Mouse (Mus musculus) layer of hippocampus, adult 8-10 months (tissue): ENCODE measurements around the gene Efl1. TPM values are rescaled to one million over a fixed set of nuclear protein-coding genes. Genes with fewer than 3 reads are reported as not detected.
A peak's percentile ranks its signal among the peaks of the same experiment; 100 is the strongest.
"Not testable (repeated sequence)": the region's sequence is repeated elsewhere in the genome, so short reads cannot be mapped to it uniquely, and the experiment has no call there.

Experiments
- DNase-seq, 2 experiments: peaks; one replicate each; pipeline ENCODE4 v3.0.0; 2022; ENCODE audit warnings: low spot score in 2 of 2
- total RNA-seq, 4 experiments: library from RNA; stranded (reverse); gene quantifications; 2 replicates each; pipeline ENCODE4 v1.2.4; 2022

Efl1 gene
- total RNA-seq, 4 experiments from 2014 or later = 18.1 to 25.6 (median 19.1) TPM

DNA sequence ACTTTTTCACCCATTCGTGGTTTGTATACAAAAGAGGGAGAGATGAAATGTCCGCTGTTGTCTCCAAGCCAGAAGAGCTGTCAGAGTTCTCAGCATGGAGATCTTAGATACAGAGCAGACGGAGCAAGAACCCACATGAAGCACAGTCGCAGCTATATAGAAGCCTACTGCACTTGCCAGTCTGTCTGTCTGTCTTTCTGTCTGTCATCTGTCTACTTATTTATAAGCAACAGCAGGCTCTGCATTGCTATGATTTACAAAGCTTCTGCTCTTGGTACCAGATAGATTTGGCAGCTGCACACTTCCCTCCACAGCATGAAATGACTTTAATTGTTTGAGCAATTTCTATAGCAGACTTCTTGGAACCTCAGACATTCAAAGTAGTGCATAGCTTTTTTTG lies 110.1 kb downstream of the Efl1 start:
- no peak for DNase-seq

- DNase-seq = no peak
Measured at GRCm38 (mm10) chr7:82759091-82759490, 110.7 kb downstream of the Efl1 start.

- no peak for DNase-seq
Measured at GRCm38 (mm10) chr7:82764951-82765350, 116.5 kb downstream of the Efl1 start.

DNA sequence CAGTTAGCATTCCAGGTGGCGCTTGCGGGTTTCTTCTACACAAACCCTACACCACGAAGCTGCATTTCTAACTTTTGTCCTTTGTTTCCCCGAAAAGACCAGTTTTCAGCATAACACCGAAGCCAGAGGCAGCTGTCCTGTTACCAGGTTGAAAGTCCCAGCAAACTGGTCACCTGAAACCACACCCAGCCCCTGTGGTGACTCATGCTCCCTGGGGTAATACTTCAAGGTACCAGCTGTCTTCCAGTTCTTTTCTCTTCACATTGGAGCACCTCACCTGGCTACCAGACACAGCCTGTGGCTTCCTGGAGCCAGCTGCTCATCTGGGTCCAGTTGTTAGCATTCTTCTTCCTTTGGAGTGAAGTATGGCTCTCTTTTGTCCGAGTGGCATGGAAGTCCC lies 118.2 kb downstream of the Efl1 start:
- no peak for DNase-seq

GRCm38 (mm10) chr7:82770207-82770606 lies 121.8 kb downstream of the Efl1 start:
- no peak for DNase-seq

DNA sequence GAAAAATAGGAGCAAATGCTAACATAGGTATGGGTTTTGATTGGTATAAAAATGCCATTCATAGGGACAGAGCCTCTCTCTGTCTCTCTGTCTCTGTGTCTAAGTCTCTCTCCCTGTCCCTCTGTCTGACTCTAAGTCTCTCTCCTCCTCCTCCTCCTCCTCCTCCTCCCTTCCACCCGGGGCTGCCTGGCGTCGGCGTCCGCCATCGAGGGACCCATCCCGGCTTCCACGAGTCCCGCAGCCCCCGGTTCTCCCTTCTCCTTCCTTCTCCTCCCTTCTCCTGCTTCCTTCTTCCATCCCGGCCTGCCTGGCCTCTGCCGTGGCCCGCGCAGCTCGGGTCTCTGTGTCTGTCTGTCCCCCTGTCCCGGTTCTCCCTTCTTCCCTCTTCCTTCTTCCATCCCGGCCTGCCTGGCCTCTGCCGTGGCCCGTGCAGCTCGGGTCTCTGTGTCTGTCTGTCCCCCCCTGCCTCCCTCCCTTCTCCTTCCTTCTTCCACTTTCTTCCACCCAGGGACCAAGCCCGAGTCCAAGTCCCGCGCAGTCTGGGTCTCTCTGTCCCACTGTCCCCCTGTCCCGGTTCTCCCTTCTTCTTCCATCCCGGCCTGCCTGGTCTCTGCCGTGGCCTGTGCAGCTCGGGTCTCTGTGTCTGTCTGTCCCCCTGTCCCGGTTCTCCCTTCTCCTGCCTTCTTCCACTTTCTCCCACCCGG lies 122.7 kb downstream of the Efl1 start:
- DNase-seq = not testable (repeated sequence)

DNA sequence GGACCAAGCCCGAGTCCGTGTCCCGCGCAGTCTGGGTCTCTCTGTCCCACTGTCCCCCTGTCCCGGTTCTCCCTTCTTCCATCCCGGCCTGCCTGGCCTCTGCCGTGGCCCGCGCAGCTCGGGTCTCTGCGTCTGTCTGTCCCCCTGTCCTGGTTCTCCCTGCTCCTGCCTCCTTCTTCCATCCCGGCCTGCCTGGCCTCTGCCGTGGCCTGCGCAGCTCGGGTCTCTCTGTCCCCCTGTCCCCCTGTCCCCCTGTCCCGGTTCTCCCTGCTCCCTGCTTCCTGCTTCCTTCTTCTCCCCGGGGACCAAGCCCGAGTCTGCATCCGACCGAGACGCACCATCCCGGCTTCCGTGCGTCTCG lies 123.2 kb downstream of the Efl1 start:
- not testable (repeated sequence) for DNase-seq

DNA sequence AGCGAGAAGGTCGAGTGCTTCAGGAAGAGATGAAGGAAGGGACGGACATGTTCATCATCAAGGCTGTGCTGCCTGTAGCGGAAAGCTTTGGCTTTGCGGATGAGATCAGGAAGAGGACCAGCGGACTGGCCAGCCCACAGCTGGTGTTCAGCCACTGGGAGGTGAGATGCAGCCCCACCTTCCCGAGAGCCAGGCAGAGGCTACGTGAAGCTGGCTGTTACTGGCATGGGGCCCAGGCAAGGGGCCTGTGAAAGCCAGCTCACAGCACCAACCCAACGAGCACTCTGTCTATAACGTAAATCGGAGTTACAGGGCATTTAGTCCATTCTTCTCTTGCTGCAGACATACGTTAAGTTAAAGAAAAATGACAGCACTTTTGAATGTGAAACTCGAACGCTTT lies 124.1 kb downstream of the Efl1 start:
- DNase-seq = no peak

- no peak for DNase-seq
Measured at GRCm38 (mm10) chr7:82773150-82773549, 124.7 kb downstream of the Efl1 start.

DNA sequence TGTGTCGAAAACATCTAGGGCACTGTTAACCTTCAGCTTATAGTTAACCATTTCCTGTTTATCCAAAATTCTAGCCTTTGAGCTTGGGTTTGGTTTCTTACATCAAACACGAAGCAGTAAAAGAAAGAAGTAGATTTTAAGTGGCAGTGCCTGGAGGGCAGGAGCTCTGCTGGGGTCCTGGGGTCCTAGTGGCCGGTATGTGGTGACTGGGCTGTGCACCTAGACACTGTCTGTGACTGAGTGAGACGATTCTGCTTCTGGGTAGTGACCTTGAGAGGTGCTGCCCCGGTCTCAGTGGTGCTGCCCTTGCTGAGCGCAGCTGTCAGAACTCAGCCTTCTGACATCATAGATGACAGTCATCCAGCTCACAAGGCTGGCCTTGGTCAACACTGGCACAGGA lies 125.5 kb downstream of the Efl1 start:
- no peak for DNase-seq

- no peak for DNase-seq
Measured at GRCm38 (mm10) chr7:82775090-82775489, 126.7 kb downstream of the Efl1 start.

GRCm38 (mm10) chr7:82783071-82783470 lies 134.7 kb downstream of the Efl1 start:
- DNase-seq = no peak

GRCm38 (mm10) chr7:82783693-82784092 lies 135.3 kb downstream of the Efl1 start:
- no peak for DNase-seq

GRCm38 (mm10) chr7:82785335-82785934 lies 137.0 kb downstream of the Efl1 start:
- DNase-seq = no peak

DNA sequence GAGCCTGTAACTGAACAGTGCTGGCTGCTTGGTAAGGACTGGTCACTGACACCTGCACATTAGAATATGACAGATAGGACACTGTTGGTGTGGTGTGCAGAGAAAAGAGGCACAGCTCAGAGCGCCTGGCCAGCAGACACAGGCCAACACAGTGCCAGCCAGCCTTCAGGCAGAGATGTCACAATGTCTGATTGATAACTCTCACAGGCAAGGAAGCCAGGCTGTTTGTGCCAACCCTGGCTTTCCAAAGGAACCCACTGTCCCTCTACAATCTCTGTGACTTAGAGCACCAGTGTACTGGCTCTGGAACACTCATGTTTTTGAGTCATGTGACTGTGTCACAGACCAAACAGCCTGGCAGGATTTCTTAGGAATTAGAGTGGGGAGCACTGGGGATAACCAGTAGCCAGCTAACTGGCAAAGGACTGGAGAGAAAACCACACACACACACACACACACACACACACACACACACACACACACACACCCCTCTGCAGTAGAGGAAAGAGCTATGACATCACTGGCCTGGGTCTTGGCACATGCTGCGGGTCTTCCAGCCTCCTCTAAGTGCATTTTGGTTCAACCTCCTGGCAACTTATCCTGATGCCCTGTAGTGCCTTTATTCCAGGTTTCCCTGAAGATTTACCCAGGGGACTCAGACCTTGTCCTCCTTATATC lies 137.7 kb downstream of the Efl1 start:
- DNase-seq = peak; percentile 39 to 48

DNA sequence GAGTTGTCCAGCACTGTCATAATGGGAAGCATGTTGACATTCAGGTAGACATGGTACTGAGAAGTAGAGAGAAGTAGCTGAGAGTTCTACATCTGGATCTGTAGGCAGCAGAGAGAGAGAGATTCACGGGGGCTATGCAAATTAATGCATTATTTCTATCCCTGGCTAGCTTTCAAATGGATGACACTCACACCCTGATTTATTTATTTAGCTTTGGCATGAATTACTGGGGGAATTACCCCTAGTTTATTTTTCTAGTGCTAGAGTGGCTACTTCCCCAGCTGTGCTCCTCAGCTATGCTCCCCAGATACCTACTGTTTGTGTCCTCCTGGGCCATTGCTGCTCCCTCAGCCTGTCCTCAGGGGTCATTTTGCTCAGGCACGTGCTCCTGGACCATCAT lies 144.2 kb downstream of the Efl1 start:
- DNase-seq = no peak

GRCm38 (mm10) chr7:82793111-82793510 lies 144.7 kb downstream of the Efl1 start:
- no peak for DNase-seq

DNA sequence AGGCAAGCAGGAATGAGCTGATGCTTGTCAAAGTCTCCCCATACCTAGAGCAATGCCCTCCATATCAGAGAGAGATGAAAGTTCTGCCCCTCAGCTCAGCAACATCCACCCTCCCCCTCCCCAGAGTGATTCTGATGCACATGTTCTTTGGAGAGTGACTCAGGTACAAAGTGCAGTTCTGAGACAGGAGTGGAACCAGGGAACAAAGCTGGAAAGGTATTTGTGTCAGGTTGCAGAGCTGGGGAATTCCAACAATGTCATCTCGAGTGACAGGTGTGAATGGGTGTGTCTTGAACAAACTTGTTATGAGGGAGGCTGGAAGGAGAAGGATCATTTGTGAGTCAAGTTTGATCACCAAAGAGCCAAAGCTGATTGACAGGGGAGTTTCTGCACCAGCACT lies 146.1 kb downstream of the Efl1 start:
- DNase-seq = no peak

GRCm38 (mm10) chr7:82802206-82802605 lies 153.8 kb downstream of the Efl1 start:
- DNase-seq = no peak

GRCm38 (mm10) chr7:82808257-82808656 lies 159.8 kb downstream of the Efl1 start:
- no peak for DNase-seq

DNA sequence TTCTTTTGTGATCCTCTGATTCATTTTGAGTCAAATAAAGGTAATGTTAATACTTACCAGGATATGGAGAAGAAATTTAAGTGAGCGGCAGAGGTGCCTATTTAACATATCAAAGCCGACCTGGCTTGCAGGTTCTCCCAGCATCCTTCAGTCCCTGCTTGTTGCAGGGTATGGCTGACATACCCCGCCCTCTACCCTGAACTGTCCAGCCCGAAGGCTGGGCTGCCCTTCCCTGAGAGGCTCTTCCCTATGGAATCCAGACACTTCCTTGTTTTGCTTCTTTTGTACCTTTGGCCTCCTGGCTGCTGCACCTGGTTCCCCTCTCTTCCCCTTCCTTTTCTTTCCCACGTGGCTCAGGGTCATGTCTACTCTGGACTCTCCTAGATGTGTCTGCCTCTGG lies 160.7 kb downstream of the Efl1 start:
- no peak for DNase-seq

DNA sequence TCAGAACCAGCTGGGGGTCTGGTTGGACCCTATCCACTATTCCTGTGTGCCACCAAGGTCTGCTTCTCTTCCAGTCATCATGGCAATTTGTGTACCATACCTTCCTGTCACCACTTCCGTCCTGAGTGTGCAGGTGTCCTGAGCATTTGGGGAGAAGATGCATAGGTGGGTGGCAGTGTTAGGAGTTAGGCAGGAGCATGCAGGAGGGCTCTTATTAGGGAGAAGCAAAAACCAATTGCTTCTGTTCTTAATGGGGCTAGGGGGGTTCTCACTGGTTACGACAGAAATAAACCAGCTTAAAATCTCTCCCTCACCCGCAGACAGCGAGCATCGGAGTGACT lies 162.4 kb downstream of the Efl1 start:
- DNase-seq = no peak
